Mouse (Mus musculus) gastrocnemius, postnatal 14 days (tissue): ENCODE measurements around the gene Nub1. TPM values are rescaled to one million over a fixed set of nuclear protein-coding genes. Genes with fewer than 3 reads are reported as not detected.
A peak's percentile ranks its signal among the peaks of the same experiment; 100 is the strongest.
"Not testable (repeated sequence)": the region's sequence is repeated elsewhere in the genome, so short reads cannot be mapped to it uniquely, and the experiment has no call there.

Experiments
- DNase-seq: peaks from one replicate; pipeline ENCODE4 v3.0.0; 2021; ENCODE audit warnings: mixed read lengths
- intact Hi-C: fragments of 180-260 bp; cut with DNase I; formaldehyde crosslinking; loops from one replicate; pipeline ENCODE4 v1.15.1; 2025; ENCODE audit warnings: low total_unique reads
- total RNA-seq, 2 experiments: library from RNA; stranded (reverse); gene quantifications; 2 replicates each; pipeline ENCODE4 v1.2.3; 2021

Gene Nub1
- total RNA-seq, 2 experiments from 2014 or later, result 21.7 to 23.6 TPM

DNA sequence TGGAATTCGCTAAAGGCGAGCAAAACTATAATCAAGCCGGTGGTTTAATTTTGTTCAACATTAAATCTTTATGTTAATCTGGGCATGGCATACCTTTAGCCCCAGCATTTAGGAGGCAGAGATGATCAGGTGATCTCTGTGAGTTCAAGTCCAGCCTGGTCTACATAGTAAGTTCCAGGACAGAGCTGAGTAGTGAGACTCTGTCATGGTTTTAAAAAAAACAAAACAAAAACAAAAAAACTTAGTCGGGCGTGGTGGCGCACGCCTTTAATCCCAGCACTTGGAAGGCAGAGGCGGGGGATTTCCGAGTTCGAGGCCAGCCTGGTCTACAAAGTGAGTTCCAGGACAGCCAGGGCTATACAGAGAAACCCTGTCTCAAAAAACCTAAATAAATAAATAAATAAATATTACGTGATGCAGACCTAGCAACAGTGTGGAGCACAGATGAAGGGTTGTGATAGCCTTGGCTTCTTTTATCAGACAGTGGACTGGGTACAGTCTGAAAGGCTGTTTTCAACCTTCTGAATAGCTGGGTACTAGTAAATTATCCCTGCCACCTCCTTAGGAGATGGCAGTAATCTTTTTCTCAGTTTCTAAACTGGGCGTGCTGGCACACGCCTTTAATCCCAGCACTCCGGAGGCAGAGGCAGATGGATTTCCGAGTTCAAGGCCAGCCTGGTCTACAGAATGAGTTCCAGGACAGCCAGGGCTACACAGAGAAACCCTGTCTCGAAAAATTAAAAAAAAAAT, 1.5 kb downstream of the Nub1 start:
- DNase-seq, intact Hi-C loops: not testable (repeated sequence)

DNA sequence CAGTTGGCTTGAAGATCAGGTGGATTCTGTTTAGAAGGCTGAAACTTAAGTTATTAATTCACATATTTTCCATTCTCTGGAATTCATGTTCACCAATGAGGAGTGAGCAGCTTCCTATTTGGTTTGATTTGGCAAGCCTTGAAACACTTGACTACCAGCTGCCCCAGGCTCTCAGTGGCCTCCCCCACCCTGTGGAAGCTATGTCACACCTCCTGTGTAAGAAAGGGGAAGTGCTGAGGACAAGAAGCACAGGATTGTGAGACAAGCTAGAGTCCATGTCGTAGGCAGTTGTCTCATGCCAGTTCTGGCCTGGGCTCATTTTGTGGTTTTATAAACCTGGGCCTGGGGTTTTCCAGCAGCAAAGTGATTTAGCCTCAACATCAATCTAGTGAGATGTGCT, 2.4 kb downstream of the Nub1 start:
- intact Hi-C loops, result no loop called here
- DNase-seq, result no peak

DNA sequence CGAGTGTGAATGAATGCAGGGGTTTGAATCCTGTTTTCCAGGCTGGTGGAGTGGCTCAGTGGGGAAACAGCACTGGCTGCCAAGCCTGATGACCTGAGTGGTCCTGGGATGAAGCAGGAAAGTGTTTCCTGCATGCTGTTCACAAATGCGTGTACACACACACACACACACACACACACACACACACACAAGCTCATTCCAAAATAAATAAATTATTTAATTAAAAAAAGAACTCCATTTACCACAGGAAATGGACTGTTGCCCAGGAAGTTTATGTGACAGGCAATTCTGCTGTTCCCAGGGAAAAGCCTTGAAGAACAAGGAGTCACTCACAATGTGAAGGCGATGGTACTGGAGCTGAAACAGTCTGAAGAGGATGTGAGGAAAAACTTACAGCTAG, 11.4 kb downstream of the Nub1 start:
- DNase-seq, result no peak
- intact Hi-C loops, result no loop called here

DNA sequence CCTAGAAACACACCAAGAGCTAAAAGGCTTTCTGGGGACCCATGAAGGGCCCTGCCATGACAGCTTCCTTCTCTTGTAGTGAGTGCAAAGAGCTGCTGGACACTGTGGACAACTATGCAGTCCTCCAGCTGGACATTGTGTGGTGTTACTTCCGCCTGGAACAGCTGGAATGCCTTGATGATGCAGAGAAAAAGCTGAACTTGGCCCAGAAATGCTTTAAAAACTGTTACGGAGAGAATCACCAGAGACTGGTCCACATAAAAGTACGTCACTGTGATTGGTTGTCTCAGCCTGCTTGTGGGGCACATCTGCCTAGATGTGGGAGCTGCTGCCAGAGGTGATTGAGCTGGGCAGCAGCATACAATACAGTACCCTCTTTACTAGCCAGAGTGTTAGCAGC, 15.9 kb downstream of the Nub1 start:
- intact Hi-C loops, result no loop called here
- DNase-seq, result no peak

DNA sequence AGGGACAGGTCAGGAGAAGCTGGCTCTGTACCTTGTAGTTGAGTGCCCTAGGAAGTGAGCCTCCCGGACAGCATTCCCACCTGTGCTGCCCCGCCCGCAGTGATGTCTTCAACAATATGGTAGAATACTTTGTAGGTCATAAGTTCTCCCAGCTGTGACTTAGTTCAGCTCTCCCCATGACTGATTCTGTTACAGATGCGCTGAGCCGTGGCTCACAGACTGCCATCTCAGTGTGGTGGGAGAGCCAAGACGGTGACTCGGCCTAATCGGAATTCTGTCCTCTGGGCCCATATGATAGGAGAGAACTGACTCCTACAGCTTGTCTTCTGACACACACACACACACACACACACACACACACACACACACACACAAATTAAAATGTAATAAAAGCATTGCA, 19.3 kb downstream of the Nub1 start:
- intact Hi-C loops, result no loop called here

DNA sequence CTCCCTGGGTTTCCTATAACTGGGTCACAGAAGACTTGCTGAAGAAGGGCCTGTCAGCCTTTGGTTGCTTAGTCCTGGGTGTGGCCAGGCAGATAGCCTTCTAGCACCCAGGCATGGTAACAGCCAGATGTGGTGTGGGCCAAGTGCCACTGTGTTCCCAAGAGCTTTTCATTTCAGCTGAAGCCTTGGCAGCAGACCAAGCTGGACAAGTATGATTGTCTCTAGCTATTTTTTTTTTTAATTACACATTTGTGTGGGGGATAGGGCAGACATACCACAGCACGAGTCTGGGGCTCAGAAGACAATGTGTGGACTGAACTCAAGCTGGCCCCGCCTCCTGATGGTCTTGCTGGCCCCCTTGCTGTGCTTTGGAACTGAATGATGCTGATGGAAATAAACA, 24.6 kb downstream of the Nub1 start:
- intact Hi-C loops, result no loop called here
- peak; percentile 34 for DNase-seq

More for the DNA sequence above, 19.3 kb downstream of the Nub1 start:
- DNase-seq, result no peak

DNA sequence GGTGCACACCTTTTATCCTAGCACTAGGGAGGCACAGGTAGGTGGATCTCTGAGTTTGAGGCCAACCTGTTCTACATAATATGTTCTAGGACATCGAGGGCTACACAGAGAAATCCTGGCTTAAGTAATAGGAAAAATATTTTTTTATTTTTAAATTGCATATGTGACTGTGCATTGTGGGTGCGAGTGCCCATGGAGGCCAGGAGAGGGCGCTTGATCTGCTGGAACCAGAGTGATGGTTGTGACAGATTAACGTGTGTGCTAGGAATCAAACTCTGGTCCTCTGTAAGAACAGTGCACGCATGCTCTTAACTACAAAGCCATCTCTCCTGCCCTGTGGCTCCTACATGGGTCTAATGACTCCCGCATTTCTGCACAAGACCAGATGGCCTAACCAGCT, 26.3 kb downstream of the Nub1 start:
- no peak for DNase-seq
- intact Hi-C loops, result no loop called here

DNA sequence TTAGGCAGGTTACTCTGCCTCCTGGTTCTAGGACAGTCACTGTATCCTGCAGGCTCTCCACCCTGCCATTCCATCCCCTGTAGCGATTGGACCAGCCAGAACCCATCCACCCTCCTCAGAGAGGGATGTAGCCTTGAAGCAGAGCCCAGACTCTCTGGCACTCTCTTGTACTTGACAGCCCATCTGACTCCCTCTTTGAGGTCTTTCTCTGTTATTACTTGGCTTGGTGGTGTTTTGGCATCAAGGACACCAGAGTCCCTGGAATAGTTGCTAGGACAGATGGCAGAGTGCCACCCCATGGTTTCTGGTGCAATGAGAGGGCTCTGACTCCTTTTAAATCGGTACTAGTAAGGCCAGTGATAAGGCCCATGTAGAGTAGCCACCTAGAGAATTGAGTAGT, 27.9 kb downstream of the Nub1 start:
- intact Hi-C loops, result no loop called here
- DNase-seq, result peak; percentile 38

DNA sequence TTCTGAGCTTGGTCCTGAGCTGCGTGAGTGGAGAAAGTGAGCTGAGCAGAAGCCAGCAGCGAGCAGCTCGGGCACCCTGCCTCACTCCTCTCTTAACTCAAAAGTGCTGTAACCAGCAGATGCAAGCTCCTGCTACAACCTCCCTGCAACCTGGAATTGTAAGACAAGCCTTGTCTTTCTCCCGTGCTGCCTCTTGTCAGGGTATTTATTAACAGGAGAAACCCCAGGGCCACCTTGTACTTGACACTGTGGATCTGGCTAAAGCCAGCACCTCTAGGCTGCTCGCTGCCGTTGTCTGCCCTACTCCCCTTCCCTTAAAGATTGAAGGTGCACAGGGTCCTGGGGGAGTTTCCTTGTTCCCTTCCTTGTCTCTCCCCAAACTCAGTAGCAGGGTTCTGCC, 28.7 kb downstream of the Nub1 start:
- no peak for DNase-seq
- intact Hi-C loops, result no loop called here

DNA sequence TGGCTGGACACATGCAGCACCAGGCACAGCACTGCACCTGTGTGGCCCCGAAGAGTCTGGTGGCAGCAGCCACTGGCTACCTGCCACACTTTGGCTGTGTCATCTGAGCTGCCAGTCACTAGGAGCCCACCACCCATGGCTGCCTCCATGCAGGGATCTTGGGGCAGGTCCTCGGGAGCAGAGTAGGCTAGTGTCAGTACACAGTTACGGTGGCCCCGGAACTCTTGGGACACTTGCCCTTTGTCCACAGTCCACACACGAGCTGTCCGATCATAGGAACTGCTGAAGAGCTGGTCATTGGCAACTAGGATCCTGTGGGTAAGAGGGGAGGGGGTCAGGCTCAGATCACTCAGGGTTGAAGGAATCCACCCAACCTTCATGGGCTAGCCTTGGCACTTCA, 32.7 kb downstream of the Nub1 start:
- DNase-seq, result no peak
- intact Hi-C loops, result no loop called here

DNA sequence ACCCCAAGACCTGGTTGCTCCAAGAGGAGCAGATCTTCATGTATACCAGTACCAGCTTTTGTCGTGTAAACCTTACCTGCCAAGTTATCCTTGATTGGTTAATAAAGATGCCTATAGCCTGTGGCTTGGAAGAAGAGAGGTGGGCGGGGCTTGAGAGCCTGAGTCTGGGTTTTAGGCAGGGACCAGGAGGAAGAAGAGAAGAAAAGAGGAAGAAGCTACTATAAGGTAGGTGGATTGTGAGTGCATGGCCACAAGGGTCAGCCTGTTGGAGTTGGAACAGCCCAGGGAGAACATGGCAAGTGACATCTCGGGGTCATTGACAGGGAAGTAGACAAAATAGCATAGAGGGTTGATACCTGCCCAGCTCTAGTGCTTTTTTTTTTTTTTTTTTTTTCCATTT, 34.5 kb downstream of the Nub1 start:
- no peak for DNase-seq
- intact Hi-C loops, result no loop called here

DNA sequence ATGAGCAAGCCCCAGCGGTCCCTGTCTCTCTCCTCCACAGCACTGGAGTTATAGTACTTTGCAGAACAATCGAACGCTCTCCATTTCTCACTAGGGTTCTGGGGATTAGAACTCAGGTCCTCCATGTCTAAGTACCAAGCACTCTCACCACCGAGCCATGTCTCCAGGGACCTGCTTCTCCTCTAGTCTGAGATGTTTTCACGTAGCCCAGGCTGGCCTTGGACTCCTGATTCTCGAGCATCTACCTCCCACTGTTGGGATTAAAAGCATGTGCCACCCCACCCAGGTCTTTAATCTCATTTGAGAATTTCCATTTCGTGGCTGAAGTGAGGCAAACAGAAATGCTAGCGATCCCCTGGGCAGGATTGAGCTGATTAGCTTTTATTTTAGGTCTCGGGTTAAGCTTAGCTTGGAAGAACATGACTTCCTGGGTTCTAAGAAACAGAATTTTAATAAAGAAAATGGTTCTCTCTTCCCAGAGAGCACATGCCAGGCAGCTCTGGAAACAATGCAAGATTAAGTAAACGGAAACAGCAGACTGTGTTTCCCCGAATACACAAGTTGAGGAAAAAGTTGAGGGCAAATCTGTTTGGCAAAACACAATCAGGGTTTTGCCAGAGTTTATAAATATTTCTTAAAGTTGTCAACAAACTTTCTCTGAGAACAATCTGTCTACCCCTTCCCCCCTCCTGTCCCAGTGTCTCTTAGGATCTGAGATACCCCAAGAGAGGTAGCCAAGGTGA, 38.4 kb downstream of the Nub1 start:
- DNase-seq, result no peak
- intact Hi-C loops, result no loop called here

DNA sequence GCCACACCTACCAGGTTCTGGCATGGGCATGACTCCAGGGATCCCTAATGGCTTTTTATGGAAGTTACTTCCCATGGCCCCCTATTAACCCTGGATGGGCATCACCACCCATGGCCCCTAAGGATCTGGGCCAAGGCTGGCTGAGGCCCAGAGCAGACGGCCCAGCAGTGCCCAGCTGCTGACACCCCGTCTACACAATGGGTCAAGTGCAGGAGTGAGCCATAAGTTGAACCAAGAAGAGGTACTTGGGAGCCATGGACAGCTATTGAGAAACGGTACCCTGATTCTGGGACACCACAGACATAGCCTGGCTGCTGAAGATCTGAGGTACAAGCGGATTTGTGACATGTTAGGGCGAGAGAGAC, 38.9 kb downstream of the Nub1 start:
- DNase-seq, result no peak
- intact Hi-C loops, result no loop called here

DNA sequence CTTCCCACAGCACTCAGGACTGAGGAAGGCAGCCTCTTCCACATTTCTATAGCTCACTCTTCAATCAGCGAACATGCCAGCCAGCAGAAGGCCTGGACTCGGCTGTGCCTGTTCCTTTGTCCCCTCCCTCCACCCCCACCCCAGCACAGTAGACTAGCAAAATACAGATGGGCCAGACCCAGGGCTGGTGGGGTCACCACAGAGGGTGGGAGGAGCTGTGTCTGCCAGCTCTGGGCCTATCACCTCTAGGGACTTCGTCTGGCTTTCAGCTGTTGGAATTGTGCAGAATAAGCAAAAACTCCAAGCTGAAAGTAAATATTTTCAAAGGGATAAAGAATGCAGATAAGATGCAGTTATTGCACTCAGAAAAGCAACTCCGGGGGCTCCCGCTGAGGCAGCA, 39.5 kb downstream of the Nub1 start:
- DNase-seq, result no peak
- intact Hi-C loops, result no loop called here

DNA sequence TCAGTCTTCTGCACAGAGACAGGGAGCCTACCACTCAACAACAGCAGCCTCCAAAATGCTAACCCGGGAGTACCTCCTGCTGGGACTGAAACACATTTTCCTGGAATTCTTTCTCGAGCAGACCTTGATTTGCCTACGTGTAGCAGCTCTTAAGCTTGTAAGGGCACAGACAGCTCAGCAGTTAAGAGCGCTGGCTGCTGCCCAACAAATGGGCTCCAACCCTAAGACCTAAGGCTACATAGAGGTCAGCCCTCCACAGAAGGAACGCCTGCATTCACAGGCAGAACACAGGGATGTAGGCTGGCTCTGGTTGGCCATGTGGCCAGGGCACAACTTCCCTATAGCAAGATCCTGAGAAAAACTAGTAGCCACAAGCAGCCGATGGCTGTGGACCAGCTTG, 40.6 kb downstream of the Nub1 start:
- intact Hi-C loops, result no loop called here
- DNase-seq, result no peak

DNA sequence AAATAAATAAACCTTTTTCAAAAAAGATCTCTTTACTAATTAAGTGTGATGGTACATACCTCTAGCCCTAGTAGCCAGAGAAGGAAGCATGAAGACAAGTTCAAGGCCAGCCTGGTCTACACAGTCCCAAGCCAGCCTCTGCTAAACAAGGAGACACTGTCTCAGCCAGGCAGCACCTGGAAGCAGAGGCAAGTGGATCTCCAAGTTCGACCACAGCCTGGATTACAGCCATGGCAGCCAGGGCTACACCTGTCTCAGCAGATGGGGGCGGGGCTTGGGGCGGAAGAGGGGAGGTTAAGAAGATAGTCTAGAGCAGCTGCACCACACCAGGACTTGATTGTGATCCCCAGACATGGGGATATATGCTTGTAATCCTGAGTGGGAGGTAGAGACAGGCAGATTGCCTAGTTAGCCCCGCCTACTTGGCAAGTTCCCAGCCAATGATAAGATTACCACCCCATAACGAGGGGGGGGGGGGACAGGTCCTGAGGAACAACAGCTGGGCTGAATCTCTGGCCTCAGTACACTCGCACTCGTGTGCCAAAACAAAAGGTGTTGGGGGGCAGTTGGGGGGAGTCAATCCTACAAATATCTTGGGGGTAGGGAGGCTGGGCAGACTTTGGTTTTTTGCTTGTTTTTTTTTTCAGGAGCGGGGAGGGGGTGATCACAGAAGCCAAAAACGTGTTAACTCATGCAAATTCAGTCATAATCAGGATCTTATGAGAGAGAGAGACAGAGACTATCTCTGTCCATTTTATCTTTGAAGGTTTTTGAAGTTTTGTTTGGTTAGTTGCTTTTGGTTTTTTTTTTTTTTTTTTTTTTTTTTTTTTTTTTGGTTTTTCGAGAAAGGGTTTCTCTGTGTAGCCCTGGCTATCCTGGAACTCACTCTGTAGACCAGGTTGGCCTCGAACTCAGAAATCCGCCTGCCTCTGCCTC, 41.8 kb downstream of the Nub1 start:
- intact Hi-C loops, result no loop called here
- DNase-seq, result no peak

DNA sequence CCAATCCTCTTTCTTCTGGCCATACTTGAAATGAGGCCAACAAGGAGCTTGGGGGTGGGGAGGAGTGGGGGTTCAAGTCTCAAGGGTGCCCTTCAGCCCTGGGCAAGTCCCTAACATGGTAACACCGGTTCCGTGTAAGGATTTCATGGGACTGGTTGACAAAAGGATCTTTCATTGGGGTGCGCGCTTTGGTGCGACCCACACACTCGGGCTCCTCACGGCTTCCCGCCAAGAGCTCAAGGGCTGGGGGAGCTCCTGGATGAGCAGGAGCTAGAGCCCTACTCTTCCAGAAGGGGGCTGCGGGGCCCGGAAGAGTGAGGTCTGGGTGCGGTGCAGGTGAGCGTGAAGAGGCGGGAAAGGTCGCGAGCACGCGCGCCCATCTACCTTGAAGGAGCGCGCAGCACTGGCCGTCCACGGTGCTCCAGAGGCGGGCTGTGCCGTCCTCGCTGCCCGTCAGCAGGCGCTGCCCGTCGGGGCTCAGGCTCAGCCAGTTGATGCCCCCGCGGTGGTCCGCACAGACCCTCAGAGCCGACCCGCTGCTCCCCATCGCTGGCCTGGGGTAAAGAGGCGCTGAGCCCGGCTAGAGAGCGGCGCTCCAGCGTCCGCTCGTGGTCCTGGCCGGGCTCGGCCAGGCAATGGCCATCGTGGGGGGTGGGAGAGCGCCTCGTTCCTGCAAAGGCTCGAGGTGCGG, 44.6 kb downstream of the Nub1 start:
- no peak for DNase-seq
- intact Hi-C loops, result no loop called here

DNA sequence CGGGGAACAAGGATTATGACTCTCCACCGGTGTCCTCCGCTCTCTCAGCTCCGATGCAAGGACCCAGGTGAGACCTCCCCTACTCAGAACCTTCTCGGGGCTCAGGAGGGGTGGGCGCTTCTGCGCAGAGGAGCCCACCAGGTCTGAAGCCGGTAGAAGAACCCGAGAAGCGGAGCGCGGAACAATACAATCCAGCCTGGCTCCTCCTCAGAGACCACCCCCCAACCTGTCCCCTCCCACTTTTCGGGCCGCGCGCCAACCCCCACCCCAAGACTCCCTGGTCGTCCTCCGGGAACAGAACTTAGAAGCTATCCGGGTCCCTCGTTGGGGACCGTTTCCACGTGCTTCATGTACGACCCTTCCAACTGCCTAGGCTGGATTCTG, 45.1 kb downstream of the Nub1 start, which contains the start of gene Wdr86:
Gene Wdr86, minus strand, starts transcription at position 240 of the 384 bp plus-strand sequence.
- no peak for DNase-seq
- intact Hi-C loops, result no loop called here

DNA sequence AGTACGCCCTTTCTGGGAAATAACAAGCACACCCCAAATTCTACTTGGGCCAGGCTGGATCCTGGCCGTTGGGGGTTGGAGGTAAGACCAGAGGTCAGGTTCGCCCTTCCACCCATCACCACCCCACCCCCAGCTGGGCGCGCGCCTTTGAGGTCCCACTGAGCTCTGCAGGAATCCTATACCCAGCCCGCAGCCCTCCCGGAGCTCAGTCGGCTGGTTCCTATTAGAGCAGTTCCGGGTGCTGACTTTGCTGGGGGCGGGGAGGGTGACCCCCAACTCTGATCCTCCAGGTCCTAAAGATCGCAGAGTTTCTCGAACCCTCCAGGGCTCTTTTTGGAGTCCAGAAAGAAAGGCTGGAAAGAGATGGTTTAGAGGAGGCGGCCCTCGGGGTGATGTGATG, 45.7 kb downstream of the Nub1 start:
- intact Hi-C loops, result no loop called here
- no peak for DNase-seq

DNA sequence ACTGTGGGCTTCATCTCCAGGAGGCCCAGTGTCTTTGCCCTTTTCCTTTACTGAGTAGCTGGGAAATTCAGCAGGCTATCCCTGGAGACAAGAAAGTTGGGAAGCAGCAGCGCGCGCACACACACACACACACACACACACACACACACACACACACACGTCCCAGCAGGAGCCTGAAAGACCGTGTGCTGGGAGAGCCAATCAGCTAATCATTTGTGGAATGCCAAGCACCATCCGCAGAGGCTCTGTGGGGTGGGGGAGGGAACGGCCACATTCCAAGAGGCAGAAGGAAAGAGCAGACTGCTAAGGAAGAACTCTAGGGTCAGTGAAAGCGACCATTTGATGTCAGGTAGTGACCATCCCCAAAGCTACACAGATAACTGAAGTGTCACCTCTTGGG, 47.8 kb downstream of the Nub1 start:
- intact Hi-C loops, result no loop called here

More for the DNA sequence above, 47.8 kb downstream of the Nub1 start:
- no peak for DNase-seq
